Mouse (Mus musculus) spleen, embryonic (tissue): ENCODE measurements around the gene Shb.

Experiments used
- CTCF ChIA-PET: fragments of 350-600 bp; sonication (Branson Sonifier 250); formaldehyde crosslinking; loops from one replicate; lab custom pipeline; 2022; lab: Charles Lee

Shb gene

DNA sequence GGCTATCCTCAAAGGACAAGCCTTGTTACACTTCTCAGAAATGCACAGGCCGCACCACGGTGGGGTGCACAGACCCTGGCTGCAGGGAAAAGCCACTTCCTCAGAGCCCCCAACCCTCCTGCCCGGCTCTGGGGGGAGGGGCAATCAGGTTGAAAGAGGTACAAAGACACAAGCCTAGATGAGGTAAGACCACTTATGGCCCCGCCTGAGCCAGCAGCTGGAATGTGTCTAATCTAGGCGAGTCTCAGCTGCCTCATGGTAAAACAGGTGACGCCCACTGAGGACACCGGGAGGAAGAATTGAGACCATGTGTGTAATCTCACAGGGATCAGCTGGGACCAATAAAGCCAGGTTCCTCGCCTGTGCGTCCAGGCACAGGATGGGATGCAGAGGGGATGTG, 25.2 kb downstream of the Shb start:
- CTCF ChIA-PET: no interaction called here

DNA sequence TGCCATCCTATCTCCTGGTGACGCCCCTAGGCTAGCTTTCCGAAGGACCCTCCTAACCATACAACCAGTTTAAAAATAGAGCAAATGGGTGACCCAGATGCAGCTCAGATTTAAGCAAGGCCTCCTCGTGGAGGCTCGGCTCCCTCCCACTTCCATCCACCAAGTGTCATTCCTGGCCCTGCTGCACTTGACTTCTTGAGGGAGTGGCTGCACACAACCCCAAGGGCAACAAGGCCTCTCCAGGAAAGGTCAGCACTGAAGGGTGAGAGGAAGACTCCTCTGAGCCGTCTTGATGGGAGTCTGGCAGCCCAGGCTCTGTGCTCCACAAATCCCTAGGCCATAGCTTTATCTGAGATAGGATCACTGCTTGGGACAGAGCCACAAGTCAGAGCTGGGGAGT, 25.7 kb downstream of the Shb start:
- CTCF ChIA-PET: no interaction called here

DNA sequence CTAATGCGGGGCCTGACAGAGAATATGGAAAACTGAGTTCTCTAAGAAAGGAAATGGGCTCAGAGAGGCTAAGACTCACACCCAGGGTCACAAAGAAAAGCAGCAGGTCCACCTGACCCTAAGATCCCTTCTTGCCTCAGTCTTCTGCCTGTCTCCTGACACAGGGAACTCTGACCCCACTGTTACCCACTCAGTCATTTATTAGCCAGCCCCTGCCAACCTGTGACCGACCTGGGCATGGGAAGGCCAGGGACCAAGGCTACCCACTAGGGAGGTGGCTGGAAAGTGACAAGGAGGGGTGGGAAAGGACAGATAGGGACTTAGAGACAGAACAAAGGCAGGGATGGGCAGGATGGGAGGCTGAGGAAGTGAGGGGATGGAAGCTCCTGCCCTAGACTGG, 26.6 kb downstream of the Shb start:
- CTCF ChIA-PET: no interaction called here

DNA sequence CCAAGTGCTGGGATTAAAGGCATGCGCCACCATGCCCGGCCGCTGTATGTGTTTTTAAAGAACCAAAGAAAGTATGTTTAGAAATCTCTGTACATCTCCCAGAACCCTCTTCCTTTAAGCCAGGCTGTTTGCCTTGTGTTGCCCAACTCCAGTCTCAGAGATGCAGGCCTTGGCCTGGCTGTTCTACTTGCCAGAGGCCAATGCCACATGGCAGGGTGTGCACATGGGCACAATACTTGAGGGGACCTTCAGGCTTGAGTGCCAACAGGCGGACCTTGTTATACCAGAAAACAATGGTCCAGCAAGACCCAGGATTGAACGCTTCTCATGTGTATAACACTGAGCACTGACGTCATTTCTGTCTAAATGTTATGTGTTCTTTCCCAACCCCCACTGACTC, 27.1 kb downstream of the Shb start:
- CTCF ChIA-PET: no interaction called here

DNA sequence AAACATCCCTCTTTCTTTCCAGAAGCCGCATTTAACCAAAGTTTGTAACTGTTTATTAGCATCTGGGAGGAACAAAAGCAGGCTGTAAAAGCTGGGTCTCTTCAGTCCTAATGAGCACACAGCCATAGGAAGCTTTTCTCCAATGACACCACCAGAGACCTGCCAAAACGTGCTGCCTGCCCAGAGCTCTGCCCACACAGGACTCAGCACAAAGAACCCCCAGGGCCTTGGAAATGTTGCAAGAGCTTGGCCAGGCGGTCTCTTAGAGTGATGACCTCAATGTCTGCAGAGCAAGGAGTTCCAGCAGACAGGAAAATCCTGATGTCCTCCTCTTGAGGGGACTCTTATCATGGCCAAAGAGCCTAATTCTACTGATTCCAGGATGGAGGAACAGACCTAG, 28.5 kb downstream of the Shb start:
- CTCF ChIA-PET: interaction anchor here (0.5 kb wide), 1 partner anchor 86 kb away, joined by 8 read pairs; no protein-coding TSS in a partner anchor

DNA sequence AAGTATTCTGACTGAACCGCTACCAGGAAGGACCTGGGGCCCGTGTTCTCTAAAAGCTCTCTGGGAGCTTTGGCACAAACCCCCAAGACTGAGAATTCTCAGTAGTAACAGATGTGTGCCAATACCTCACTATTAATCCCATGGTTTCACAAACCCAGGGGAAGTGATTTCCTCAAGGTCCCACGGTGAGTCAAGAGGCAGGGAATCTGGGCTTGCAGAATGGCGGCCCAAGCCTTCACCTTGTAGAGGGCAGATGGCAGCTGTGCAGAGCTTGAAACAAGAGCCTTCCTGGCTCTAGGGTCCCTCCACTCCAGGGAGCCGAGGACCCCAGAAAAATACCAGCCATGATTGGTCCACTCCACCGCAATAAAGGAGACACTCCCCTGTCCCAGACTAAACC, 28.9 kb downstream of the Shb start:
- CTCF ChIA-PET: no interaction called here

DNA sequence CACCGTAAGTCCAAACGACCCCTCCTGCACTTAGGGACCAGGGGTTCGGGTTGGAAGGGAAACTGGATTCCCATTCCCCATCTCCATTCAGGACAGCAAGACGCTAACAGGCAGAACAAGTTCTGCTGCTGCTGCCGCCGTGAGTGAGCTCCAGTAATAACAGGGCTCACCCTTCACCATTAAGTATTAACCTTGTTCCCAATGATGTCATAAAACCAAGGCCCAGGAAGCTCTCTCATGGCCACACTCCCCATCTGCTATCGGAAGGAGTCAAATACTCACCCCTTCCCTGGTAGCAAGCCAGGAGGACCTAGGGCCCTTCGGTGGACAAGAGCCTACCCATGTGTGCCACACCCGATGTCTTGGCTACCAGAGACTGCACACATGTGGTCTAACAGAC, 30.3 kb downstream of the Shb start:
- CTCF ChIA-PET: no interaction called here

DNA sequence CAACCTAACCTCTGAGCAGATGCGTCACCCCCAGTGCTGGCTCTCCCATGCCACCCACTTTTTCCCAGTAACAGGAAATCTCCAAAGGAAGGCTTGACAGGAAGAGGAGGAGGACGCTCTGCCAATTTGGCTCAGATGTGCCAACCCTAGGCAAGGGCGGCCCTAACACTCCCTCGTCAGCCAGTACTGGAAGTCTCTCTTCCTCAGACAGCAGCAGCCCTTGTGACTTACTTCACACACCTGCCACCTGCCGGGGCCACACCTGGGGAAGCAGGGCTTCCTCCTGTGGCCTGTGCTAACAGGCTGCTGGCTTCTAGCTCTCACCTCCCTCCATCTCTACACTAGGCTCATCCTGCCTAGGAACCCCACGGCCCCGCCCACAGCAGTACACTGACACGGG, 31.9 kb downstream of the Shb start:
- CTCF ChIA-PET: no interaction called here

DNA sequence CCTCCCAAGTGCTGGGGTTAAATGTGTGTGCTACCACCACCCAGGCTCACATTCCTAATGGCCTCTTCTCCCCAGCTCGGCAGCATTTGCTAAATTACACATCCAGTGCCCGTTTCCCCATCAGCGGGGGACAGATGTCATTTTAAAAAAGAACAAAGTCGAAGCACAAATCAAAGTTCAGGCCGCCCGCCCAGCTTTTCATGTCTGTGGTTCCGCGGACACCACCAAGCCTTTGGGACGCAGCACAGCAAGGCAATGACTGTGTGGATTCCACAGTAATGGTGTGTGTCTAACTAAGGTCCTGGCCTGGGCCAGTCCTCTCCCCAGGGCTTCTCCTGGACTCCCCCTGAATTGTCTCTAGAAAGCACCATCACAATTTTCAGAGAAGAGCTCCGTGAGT, 32.7 kb downstream of the Shb start:
- CTCF ChIA-PET: interaction anchor here (0.6 kb wide), 1 partner anchor 66 kb away, joined by 5 read pairs; no protein-coding TSS in a partner anchor

DNA sequence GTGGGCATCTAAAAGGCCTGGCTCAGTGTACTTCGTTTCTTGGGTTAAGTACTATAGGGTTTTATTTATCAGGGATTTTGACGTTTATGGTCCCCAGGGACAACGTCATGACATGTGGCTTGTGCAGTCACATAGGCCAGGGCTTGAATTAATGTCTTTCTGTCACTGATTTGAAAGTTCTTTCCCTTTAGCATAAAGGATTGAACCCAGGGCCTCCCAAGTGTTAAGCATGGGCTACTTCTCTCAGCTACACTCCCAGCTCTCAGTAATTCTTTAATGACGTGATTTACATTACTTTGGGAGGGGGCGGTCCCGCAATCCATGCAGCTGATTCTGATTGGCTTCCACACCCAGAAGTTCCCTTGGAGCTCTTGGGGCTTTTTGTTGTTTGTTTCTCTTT, 33.2 kb downstream of the Shb start:
- CTCF ChIA-PET: no interaction called here

DNA sequence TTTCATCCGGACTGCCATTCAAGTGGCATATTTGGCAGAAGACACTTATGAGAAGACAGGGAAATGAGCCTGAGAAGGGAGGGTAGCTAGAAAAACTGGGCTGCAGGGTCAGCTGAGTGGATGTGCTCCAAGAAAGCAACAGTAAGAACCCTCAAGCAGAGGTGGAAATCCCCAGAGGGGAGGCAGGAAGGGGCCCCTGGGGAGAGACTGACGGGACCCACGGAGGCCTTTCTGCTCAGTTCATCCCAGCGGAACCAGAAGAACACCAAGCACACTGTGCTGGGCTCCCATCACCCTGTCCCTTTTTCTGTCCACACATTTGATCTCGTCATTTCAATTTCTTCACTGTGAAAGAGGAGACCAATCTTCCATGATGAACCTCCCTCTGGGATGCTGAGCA, 33.9 kb downstream of the Shb start:
- CTCF ChIA-PET: no interaction called here

DNA sequence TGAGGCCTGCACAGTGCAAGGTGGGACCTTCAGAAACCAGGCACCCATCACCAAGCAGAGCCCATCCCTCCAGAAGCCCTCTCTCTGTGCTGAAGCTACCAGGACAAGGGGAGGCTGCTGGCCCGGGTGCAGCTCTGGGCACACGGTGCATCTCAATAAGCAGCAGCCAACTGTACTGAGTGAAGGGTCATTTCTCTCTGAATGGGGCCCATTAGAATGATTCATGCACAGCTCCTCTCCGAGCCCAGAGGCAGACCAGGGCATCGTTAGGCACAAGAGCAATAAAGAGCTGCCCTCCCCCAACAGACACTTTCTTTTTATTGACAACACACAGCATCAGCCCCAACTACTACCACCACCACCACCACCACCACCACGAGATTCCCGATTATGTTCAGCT, 35.0 kb downstream of the Shb start:
- CTCF ChIA-PET: no interaction called here

DNA sequence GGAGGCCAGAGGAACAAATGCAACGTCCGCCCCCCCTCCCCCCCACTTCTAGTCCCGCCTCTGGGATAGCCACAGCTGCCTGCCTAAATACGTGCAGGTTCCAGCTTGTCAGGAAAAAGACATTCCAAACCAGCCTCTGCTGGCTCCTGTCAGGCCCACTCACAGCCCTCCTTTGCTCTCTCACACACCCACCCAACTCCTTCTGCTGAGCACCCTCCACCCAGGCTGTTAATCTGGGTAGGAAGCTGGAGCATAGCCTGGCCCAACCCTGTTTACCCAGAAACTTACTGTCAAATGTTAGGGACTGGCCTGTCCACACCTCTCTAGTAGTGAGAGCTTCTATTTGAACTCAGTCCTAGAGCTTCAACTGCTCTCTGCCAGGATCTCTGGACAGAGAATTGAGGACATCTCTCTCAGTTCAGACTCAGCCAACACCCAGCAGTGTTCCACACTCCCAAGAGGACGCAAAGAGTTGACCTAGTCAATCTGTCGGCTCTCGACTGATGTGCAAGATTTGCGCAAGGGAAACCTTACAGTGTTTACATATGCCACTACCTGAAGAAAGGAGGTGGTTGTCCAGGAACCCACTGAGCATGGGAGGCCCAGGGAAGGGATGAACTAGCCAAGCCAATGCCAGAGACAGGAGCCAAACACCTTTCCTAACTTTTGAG, 36.6 kb downstream of the Shb start:
- CTCF ChIA-PET: no interaction called here

DNA sequence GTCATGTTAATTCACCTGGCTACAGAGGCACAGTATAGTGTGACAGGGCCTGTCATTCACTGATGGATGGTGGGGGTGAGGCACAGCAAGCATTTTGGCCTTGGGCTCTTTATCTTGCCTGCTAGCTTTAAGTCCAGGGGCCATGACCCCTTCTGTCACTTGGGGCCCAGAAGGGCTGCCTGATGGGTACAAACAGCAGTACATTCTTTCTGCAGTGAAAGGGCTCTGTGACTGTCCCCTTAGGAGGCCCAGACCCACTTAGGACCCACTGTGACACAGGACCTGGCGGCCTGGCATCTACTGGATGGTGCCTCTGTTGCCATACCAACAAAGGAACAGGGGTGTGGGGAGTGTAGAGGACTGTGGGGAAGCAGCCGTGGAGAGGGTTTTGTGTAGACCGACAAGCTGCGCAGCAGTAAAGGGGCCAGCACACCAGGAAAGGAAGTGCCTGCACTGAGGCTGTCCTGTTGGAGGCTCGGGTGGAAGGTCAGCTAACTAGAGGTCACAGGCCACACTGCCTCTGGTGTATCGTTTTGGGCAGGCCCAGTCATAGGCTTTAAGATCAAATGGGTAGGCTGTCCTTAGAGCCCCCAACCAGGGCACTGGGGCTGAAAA, 38.4 kb downstream of the Shb start:
- CTCF ChIA-PET: interaction anchor here (0.5 kb wide), 1 partner anchor 614 kb away, joined by 8 read pairs; no protein-coding TSS in a partner anchor

DNA sequence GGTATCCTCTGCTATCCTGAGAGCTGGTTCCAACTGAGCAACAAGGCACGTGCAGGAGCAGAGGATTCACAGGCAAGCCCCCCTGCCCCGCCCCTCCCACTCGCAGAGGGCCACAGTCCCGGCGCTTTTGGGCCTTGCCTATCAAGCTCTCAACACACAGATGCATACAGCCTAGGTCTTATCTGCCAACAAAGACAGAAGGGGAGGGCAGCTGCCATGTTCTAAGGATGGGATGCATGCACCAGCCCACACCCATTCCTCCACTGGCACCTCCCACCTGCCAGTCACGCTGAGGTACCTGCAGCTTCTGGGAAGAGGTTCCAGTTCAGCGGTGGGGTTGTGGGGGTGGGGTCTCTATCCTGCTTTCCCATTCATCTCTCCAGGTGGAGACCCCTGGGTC, 39.2 kb downstream of the Shb start:
- CTCF ChIA-PET: interaction anchor here (0.5 kb wide), 1 partner anchor 614 kb away, joined by 8 read pairs; no protein-coding TSS in a partner anchor

DNA sequence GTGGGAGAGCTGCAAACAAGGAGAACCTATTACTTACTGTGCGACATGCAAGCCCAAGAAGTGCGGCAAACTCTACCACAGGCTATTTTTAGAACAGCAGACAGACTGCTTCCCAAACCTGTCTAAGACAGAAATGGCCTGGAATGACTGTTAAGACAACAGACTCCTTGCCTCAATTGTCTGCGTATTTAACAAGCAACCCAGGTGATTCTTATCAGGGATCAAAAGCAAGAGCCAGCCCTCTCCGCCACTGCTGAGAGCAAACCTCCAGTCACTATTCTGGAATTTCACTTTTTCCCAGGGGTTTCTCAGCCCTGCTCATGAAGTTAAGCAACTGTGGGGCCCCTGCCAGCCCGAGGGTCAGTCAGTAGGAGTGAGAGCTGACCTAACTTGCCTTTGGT, 39.6 kb downstream of the Shb start:
- CTCF ChIA-PET: no interaction called here

DNA sequence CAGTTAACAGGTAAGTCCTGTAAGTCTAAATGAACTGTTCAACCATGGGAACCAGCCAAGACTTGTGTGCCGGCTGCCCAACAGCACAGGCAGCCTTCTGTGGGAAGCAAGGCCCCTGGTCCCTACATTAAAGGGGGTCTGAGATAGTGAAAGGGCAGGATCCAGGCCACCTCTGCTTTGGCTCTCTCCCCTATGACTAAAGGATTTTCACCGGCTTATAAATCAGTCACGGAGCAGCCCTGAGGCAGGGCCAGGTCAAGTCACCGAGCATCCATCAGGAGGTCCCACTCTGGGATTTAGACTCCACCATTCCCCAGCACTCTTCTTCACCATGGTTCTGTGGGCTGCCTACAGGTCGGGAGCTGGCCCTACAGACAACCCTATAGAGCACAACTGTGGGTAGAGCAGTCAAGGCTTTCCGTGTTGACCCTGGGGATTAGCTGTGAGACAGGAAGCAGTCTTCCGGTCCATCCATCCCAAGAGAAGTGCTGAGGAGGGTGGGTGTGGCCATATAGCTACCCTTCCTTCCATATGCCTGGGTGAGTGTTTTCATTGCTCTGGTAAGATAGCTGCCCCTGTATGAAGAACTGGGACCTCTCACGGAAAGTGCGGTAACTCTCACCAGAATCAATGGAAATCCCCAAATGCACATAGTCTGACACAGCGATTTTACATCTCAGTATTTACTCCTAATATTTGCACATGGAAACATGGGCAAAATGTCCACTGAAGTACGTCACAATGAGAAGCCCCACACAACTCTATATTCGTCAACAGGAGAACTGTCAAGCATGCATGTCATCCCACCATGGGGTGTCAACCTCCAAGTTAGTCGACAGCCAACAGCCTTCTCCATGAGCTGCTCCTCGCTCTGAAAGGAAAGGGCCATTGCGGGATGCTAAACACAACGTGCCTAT, 40.3 kb downstream of the Shb start:
- CTCF ChIA-PET: no interaction called here

DNA sequence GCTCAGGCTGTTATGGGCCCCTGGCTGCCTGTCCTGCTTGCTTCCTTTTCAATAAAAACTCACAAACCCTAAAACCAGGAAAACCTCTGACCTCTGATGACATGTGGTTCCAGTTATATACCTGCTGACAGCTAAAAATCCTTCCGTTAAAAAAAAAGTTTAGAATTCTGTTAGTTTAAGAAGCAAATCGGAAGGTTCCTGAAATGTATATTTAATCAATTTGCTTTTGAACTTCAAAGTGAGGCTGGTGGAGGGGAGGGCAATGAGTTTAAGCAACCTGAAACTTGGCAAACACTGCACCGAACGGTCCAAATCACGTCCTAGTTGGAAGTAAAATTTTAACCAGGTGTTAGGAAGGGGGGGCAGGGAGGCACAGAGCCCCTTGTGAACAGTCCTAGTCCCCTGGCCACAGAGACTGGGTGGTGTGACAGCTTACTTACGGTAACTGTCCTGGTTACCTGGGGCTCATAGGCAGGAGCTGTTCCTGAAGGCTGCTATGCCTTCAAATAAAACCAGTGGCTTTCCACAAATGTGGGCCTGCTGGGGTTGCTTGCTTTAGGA, 41.1 kb downstream of the Shb start:
- CTCF ChIA-PET: no interaction called here

DNA sequence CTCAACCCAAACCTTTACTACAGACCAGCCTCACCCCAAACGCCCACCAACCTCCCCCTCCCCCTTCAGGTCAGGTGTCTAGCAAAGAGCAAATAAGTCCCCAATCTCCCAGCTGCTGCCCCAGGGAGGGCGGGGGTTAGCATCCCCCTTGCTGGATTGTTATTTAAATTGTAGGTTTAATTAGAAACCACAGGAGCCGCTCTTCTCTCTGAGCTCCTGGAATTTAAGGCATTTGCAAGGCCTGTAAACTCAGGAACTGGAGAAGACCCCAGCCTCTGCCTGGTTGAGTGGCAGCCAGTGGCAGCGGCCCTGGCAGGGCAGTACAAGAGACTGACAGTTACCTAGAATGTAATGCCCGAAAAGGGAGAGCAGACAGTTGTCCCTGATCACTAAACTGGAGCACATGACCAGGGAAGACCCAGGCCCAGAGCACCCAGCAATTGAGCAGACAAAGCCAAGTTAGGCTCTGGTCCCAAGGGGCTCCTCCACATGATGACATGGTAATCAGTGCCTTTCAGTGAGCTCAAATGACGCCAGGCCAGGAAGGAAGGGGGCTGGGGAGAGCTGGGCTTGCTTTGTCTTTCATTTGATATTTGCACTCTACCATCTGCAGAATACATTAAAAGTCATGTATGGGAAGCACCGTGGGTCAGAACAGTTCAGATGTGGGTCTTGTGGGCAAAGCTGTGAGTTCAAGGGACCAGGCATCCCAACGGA, 42.1 kb downstream of the Shb start:
- CTCF ChIA-PET: no interaction called here

DNA sequence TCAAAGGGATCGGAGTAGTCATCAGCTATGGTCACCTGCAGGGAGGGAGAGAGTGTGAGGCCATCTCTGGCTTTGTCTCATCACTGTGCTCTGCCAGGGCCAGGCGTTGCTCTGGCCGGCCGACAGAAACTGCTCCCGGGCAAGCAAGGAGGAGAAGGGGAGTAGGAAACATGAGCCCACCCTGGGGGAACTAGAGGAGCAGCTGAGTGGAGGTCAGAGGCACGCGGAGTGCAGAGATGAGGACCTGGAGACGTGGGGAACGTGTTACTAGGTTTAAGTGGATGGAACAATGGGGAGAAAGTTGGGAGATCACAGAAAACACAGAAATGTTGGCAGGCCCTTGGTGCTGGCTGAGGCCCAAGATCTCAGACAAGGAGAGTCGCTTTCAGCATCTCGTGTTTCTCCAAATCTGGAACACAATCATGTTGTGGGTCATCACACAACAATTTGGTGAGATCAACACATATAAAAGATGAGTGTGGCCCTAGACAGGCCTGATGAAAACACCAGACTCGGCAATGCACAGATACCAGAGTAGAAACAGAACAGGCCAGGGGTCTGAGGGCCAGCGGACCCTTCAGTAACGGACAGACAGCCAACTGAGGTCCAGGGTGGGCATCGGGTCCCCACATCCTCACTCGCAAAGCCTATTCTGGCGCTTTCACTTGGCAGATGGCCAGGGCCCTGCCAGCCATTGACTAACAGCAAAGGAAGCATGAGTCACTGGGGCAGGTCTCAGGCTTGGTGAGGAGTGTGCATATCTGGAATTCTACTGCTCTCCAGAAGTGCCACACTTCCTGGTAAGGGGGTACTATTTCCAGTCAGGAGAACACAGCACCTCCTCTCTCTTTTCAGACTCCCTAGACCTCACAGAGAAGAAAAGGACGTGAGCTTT, 42.9 kb downstream of the Shb start:
- CTCF ChIA-PET: no interaction called here

DNA sequence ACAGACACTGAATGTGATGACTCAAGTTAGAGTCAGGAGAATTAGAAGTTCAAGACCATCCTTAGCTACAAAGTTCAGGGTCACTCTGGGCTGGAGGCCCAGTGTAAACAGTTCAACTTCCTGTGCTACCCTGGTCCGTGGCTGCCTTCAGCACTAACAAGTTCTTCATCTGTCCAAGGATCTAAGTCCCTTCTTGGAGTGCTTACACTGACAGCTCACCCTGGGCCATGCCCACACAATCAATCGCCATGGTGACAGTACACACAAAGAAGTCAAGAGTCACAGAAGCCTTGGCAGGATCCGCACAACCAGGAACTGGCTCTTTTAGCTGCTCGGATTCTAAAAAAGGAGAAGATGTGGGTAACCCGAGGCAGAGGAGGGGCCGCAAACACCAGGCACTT, 44.6 kb downstream of the Shb start:
- CTCF ChIA-PET: no interaction called here
